In genomic region chr11:88690556-88691287, GRCm38 (mm10) we compare ENCODE assay signal across 10 mouse cellular contexts. TPM values are rescaled to one million over a fixed set of nuclear protein-coding genes. Genes with fewer than 3 reads are reported as not detected.
DNase-seq lines count a peak whose midpoint lies in the region; ATAC-seq and TF ChIP-seq lines count a peak whose summit lies in the region.
"Had no signal": no experiment of that assay in that cellular context is flagged by ENCODE, and none has a peak within 500 bp of the region (broad histone marks: within the 10 kb centered on the region; RNA-seq: fewer than 3 reads in every experiment).

No protein-coding gene starts in this region.

- 16% methylated on average over 12 of the region's 12 CpGs for WGBS in lung, embryonic 16.5 days
- 13% methylated on average over 12 of the region's 12 CpGs for WGBS in hindbrain, embryonic 11.5 days

- no peak for DNase-seq in lung, adult 18-20 months
- peak; percentile 68 for DNase-seq in embryo, embryonic 9.5 days (ENCODE audit: extremely low spot score)
- peak; percentile 56 for DNase-seq in hindbrain, embryonic 11.5 days (ENCODE audit: low spot score)
- no peak for DNase-seq in testis, postnatal 10 days (ENCODE audit: low spot score)
- DNase-seq in spleen, adult 12 weeks (ENCODE audit: low spot score) = no peak
- no peak for DNase-seq in spleen, postnatal 14 days (ENCODE audit: low spot score in 2 of 2)
- DNase-seq: gastrocnemius, postnatal 25 days had no signal

- no peaks in the 10 kb centered on the region for H3K9me3 ChIP-seq in lung, embryonic 16.5 days (ENCODE audit: control insufficient read depth, low read length)
- H3K9me3 ChIP-seq in hindbrain, embryonic 11.5 days (ENCODE audit: control insufficient read depth, low read length) = no peaks in the 10 kb centered on the region

- H3K36me3 ChIP-seq in lung, embryonic 16.5 days (ENCODE audit: control insufficient read depth, insufficient read depth, low read length) = peaks cover 1% of the 10 kb centered on the region; the same call in 1 of the 2 replicates
- no peaks in the 10 kb centered on the region for H3K36me3 ChIP-seq in hindbrain, embryonic 11.5 days (ENCODE audit: control insufficient read depth, insufficient read depth, low read length)
- H3K36me3 ChIP-seq in myocyte (ENCODE audit: control insufficient read depth, insufficient read depth) = no peaks in the 10 kb centered on the region

- H3K79me2 ChIP-seq in myocyte (ENCODE audit: control insufficient read depth, insufficient read depth) = peaks cover 16% of the 10 kb centered on the region

- no peak overlapping the region for H3K4me3 ChIP-seq in lung, embryonic 16.5 days (ENCODE audit: low read length)
- H3K4me3 ChIP-seq in hindbrain, embryonic 11.5 days (ENCODE audit: low read depth, low read length) = no peak overlapping the region
- no peak overlapping the region for H3K4me3 ChIP-seq in myocyte

- H3K4me1 ChIP-seq in lung, embryonic 16.5 days (replicated peaks; ENCODE audit: control insufficient read depth, insufficient read depth, low read length) = peaks cover 56% of the 10 kb centered on the region
- H3K4me1 ChIP-seq in hindbrain, embryonic 11.5 days (replicated peaks; ENCODE audit: control insufficient read depth, insufficient read depth, low read length) = peaks cover 35% of the 10 kb centered on the region

- no peak overlapping the region for H3K4me2 ChIP-seq in lung, embryonic 16.5 days (ENCODE audit: low read depth, low read length)
- H3K4me2 ChIP-seq in hindbrain, embryonic 11.5 days (replicated peaks; ENCODE audit: low read depth, low read length) = 0 out of 2 replicates have a peak overlapping the region, but pooled peaks have one; percentile 12
- peak overlapping the region; percentile 43 for H3K4me2 ChIP-seq in myocyte (ENCODE audit: low read depth)

- H3K27ac ChIP-seq in lung, embryonic 16.5 days (ENCODE audit: low read length) = peak overlapping the region; percentile 65
- H3K27ac ChIP-seq in hindbrain, embryonic 11.5 days (ENCODE audit: low read depth, low read length) = peak overlapping the region; percentile 74
- H3K27ac ChIP-seq: macrophage had no signal

- no peaks in the 10 kb centered on the region for H3K27me3 ChIP-seq in lung, embryonic 16.5 days (ENCODE audit: control insufficient read depth, insufficient read depth, low read depth, low read length)
- H3K27me3 ChIP-seq in hindbrain, embryonic 11.5 days (ENCODE audit: control insufficient read depth, insufficient read depth, low read length) = no peaks in the 10 kb centered on the region
- H3K27me3 ChIP-seq in myocyte (ENCODE audit: control insufficient read depth, insufficient read depth, insufficient read length) = no peaks in the 10 kb centered on the region

- ATAC-seq in lung, embryonic 16.5 days (ENCODE audit: low read depth) = no peak
- ATAC-seq in hindbrain, embryonic 11.5 days (ENCODE audit: low FRiP score) = 0 out of 2 replicates have a peak, but pooled peaks have one; percentile 49

- H3K9ac ChIP-seq in lung, embryonic 16.5 days (ENCODE audit: low read length) = 0 out of 2 replicates have a peak overlapping the region, but pooled peaks have one; percentile 28
- H3K9ac ChIP-seq in hindbrain, embryonic 11.5 days (ENCODE audit: low read depth, low read length) = 0 out of 2 replicates have a peak overlapping the region, but pooled peaks have one; percentile 8

- no peak for TF ChIP-seq POLR2A in myocyte (IDR thresholded peaks at IDR 0.05; ENCODE audit: insufficient read length, low read depth)

- no peak overlapping the region for H3ac ChIP-seq in myocyte (ENCODE audit: control insufficient read depth, insufficient read length)

TF ChIP-seq in myocyte, 11 proteins besides CTCF, POLR2A, EP300 and RAD21:
- TF ChIP-seq E2F4 (IDR thresholded peaks at IDR 0.05; ENCODE audit: insufficient read depth) (no peak), USF1 (IDR thresholded peaks at IDR 0.05; ENCODE audit: low read depth) (no peak), SRF (IDR thresholded peaks at IDR 0.05; ENCODE audit: control insufficient read depth, insufficient read length, low read depth) (no peak), REST (IDR thresholded peaks at IDR 0.05; ENCODE audit: insufficient read depth, insufficient read length) (no peak), MAX (IDR thresholded peaks at IDR 0.05; ENCODE audit: low read depth) (no peak), TCF3 (IDR thresholded peaks at IDR 0.05; ENCODE audit: insufficient read length, low read depth) (no peak), TCF12 (IDR thresholded peaks at IDR 0.05; ENCODE audit: insufficient read depth, poor library complexity, severe bottlenecking) (no peak), POLR2AphosphoS2 (IDR thresholded peaks at IDR 0.05; ENCODE audit: insufficient read length, low read depth) (no peak), CEBPB (IDR thresholded peaks at IDR 0.05; ENCODE audit: insufficient read depth, poor library complexity, severe bottlenecking) (no peak), MYOG (IDR thresholded peaks at IDR 0.05; ENCODE audit: control insufficient read depth in 1 of 3, insufficient read depth in 1 of 3, insufficient read length in 2 of 3, low read depth in 2 of 3) (no peak), MYOD1 (IDR thresholded peaks at IDR 0.05; ENCODE audit: control insufficient read depth in 1 of 3, insufficient read length in 2 of 3, low read depth in 2 of 3) (no peak)

RNA-seq across cellular contexts. Expression of gene Msi2, which starts 27.6 kb away (rescaled TPM):
- 15.1 and 16.4 TPM in 2 replicates for polyA plus RNA-seq in lung, embryonic 16.5 days (2015; fragmentation: Nextera tagmentation; extraction: Ambion mirVana)
- 26.7 and 40.1 TPM in 2 replicates for polyA plus RNA-seq in hindbrain, embryonic 11.5 days (2014; fragmentation: Nextera tagmentation; extraction: Ambion mirVana)
- 37.9 TPM for polyA plus RNA-seq in myocyte (2012; fragmentation: generic; extraction: Trizol)

Comparison
In these comparisons a context has a peak if more than half of its experiments do, and no peak if none do; other contexts are left out.
1. DNase-seq: peak in embryo, embryonic 9.5 days (single experiment) and hindbrain, embryonic 11.5 days (single experiment); none in lung, adult 18-20 months (0 of 2), testis, postnatal 10 days (single experiment), spleen, adult 12 weeks (single experiment) and spleen, postnatal 14 days (0 of 2).